Mouse (Mus musculus): ENCODE measurements around the gene Zdhhc5. TPM values are rescaled to one million over a fixed set of nuclear protein-coding genes. Genes with fewer than 3 reads are reported as not detected.

The Zdhhc5 gene
- total RNA-seq, 2 experiments from 2014 or later, result 29.2 to 39.8 TPM

- no peak for ATAC-seq (replicated peaks; ENCODE audit: low FRiP score, poor library complexity, severe bottlenecking)
These were observed 56.2 kb downstream of the Zdhhc5 start, which contains the start of gene Btbd18 for GRCm38 (mm10) chr2:84658806-84659205. TSS of gene Btbd18 (plus strand) at chr2:84659079.

DNA sequence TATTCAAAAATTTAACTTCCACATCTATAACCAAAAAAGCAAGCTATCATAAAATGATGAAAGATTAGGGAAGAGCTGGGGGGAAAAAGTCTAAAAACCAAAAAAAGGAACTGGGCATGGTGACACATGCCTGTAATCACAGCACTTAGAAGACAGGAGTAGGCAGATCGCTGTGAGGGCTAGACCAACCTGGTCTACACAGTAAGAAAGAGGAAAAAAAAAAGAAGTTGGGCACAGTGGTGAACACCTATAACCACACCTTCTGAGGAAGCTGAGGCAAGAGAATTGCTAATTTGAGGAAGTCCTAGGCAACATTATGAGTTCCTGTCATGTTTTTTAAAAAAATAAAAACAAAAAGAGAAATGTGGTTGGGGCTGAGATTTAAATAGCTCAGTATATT lies 59.1 kb downstream of the Zdhhc5 start:
- no peak for ATAC-seq (replicated peaks; ENCODE audit: low FRiP score, poor library complexity, severe bottlenecking)

DNA sequence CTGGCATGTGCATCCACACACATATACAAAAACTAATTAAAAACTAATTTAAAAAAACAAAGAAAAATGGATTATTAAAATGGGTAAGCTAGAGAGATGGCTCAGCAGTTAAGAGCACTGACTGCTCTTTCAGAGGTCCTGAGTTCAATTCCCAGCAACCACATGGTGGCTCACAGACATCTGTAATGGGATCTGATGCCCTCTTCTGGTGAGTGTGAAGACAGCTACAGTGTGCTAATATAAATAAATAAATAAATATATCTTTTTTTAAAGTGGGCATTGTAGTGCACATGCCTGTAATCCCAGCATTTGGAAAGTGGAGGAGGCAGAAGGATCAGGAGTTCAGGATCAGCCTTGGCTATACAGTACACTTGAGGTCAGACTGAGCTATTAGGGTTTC lies 61.6 kb downstream of the Zdhhc5 start:
- no peak for ATAC-seq (replicated peaks; ENCODE audit: low FRiP score, poor library complexity, severe bottlenecking)

GRCm38 (mm10) chr2:84650464-84651195 lies 64.3 kb downstream of the Zdhhc5 start, which contains the start of gene Ctnnd1:
TSS of gene Ctnnd1 (minus strand) at chr2:84650765.
- peak; percentile 86 for ATAC-seq (replicated peaks; ENCODE audit: low FRiP score, poor library complexity, severe bottlenecking)

- ATAC-seq (replicated peaks; ENCODE audit: low FRiP score, poor library complexity, severe bottlenecking), result peak; percentile 63
These were observed 65.3 kb downstream of the Zdhhc5 start for GRCm38 (mm10) chr2:84649674-84650073.

- ATAC-seq (replicated peaks; ENCODE audit: low FRiP score, poor library complexity, severe bottlenecking), result no peak
These were observed 66.6 kb downstream of the Zdhhc5 start for GRCm38 (mm10) chr2:84648369-84648768.

DNA sequence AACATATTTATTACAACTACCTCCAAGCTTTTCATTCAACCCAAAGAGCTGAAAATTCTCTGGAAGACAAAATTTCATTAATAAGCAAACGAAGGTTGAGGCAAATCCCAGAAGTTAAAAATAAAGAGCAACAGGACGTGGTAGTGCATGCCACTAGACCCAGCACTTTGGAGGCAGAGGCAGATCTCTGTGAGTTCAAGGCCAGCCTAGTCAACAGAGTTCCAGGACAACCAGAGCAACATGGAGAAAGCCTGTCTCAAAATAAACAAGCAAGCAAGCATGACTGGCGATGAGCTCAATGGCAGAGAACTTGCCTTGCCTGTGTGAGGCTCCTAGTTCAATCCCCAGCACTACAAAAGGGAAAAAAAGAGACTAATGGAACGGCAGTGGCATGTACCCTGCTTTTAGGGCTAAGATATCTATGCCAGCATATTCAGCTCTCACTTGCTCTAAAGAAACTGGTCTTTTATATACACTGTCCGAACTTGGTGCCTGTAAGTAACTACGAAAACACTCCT lies 67.9 kb downstream of the Zdhhc5 start:
- no peak for ATAC-seq (replicated peaks; ENCODE audit: low FRiP score, poor library complexity, severe bottlenecking)

GRCm38 (mm10) chr2:84646138-84646537 lies 68.8 kb downstream of the Zdhhc5 start:
- no peak for ATAC-seq (replicated peaks; ENCODE audit: low FRiP score, poor library complexity, severe bottlenecking)

DNA sequence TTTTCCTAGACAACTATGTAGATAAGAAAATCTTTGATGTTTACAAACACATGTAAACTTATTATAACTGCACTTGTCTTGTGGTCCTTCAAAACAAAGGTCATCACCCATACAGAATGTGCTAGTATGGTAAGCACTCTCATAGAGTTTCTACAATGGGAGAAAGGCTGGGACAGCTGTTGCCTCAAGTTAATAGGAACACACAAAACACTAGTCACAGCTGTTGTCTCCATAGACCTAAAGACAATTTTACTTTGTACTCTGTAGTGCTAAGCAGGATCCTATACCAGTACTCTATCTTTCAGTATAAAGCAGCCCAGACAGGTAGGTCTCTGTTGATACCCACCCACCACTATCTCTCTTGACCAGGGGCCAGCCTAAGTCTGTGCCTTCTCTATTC lies 74.1 kb downstream of the Zdhhc5 start:
- no peak for ATAC-seq (replicated peaks; ENCODE audit: low FRiP score, poor library complexity, severe bottlenecking)

- ATAC-seq (replicated peaks; ENCODE audit: low FRiP score, poor library complexity, severe bottlenecking), result no peak
These were observed 76.4 kb downstream of the Zdhhc5 start for GRCm38 (mm10) chr2:84638428-84639220.

Other genes with a start within 250 kb of the Zdhhc5 start
- gene Tfpi, start 238.4 kb downstream of the Zdhhc5 start, total RNA-seq (2015; ENCODE audit: low replicate concordance), result 2.3 and 2.7 TPM in 2 replicates
- 6.1 and 6.9 TPM in 2 replicates for gene Tfpi, start 238.4 kb downstream of the Zdhhc5 start, total RNA-seq (2017; ENCODE audit: low replicate concordance)
- 8.8 and 10.0 TPM in 2 replicates for gene Ctnnd1, start 64.4 kb downstream of the Zdhhc5 start, total RNA-seq (2015; ENCODE audit: low replicate concordance)
- 6.2 and 9.5 TPM in 2 replicates for gene Ctnnd1, start 64.4 kb downstream of the Zdhhc5 start, total RNA-seq (2017; ENCODE audit: low replicate concordance)
- gene Btbd18, start 56.1 kb downstream of the Zdhhc5 start, total RNA-seq (2015; ENCODE audit: low replicate concordance), result not detected in 2 replicates
- gene Btbd18, start 56.1 kb downstream of the Zdhhc5 start, total RNA-seq (2017; ENCODE audit: low replicate concordance), result not detected in 2 replicates
- gene Selenoh, start 44.4 kb downstream of the Zdhhc5 start, total RNA-seq (2015; ENCODE audit: low replicate concordance), result 42.3 and 58.3 TPM in 2 replicates
- 23.3 and 23.4 TPM in 2 replicates for gene Selenoh, start 44.4 kb downstream of the Zdhhc5 start, total RNA-seq (2017; ENCODE audit: low replicate concordance)
- not detected in 2 replicates for gene Gm28635, start 37.1 kb downstream of the Zdhhc5 start, total RNA-seq (2015; ENCODE audit: low replicate concordance)
- gene Gm28635, start 37.1 kb downstream of the Zdhhc5 start, total RNA-seq (2017; ENCODE audit: low replicate concordance), result 1.8 TPM in 1 of 2 replicates, not detected in the other
- gene Med19, start 36.8 kb downstream of the Zdhhc5 start, total RNA-seq (2015; ENCODE audit: low replicate concordance), result 14.0 and 24.7 TPM in 2 replicates
- gene Med19, start 36.8 kb downstream of the Zdhhc5 start, total RNA-seq (2017; ENCODE audit: low replicate concordance), result 12.0 and 18.8 TPM in 2 replicates
- gene Tmx2, start 36.0 kb downstream of the Zdhhc5 start, total RNA-seq (2015; ENCODE audit: low replicate concordance), result 17.8 and 29.0 TPM in 2 replicates
- 18.9 and 19.5 TPM in 2 replicates for gene Tmx2, start 36.0 kb downstream of the Zdhhc5 start, total RNA-seq (2017; ENCODE audit: low replicate concordance)
- gene Clp1, start 12.2 kb upstream of the Zdhhc5 start, total RNA-seq (2015; ENCODE audit: low replicate concordance), result 53.6 and 64.6 TPM in 2 replicates
- 46.7 and 70.3 TPM in 2 replicates for gene Clp1, start 12.2 kb upstream of the Zdhhc5 start, total RNA-seq (2017; ENCODE audit: low replicate concordance)
- 1,364 and 1,503 TPM in 2 replicates for gene Ypel4, start 18.9 kb upstream of the Zdhhc5 start, total RNA-seq (2015; ENCODE audit: low replicate concordance)
- 1,636 and 1,967 TPM in 2 replicates for gene Ypel4, start 18.9 kb upstream of the Zdhhc5 start, total RNA-seq (2017; ENCODE audit: low replicate concordance)
- gene Gm19426, start 28.5 kb upstream of the Zdhhc5 start, total RNA-seq (2015; ENCODE audit: low replicate concordance), result not detected in 2 replicates
- not detected in 2 replicates for gene Gm19426, start 28.5 kb upstream of the Zdhhc5 start, total RNA-seq (2017; ENCODE audit: low replicate concordance)
- gene Serping1, start 60.3 kb upstream of the Zdhhc5 start, total RNA-seq (2015; ENCODE audit: low replicate concordance), result 4.2 and 7.3 TPM in 2 replicates
- 2.1 and 3.1 TPM in 2 replicates for gene Serping1, start 60.3 kb upstream of the Zdhhc5 start, total RNA-seq (2017; ENCODE audit: low replicate concordance)
- gene Ube2l6, start 83.6 kb upstream of the Zdhhc5 start, total RNA-seq (2015; ENCODE audit: low replicate concordance), result 974 and 1,000 TPM in 2 replicates
- 826 and 843 TPM in 2 replicates for gene Ube2l6, start 83.6 kb upstream of the Zdhhc5 start, total RNA-seq (2017; ENCODE audit: low replicate concordance)
- not detected in 2 replicates for gene Smtnl1, start 107.5 kb upstream of the Zdhhc5 start, total RNA-seq (2015; ENCODE audit: low replicate concordance)
- 2.0 TPM in 1 of 2 replicates, not detected in the other for gene Smtnl1, start 107.5 kb upstream of the Zdhhc5 start, total RNA-seq (2017; ENCODE audit: low replicate concordance)
- gene Timm10, start 111.8 kb upstream of the Zdhhc5 start, total RNA-seq (2015; ENCODE audit: low replicate concordance), result 28.6 and 43.9 TPM in 2 replicates
- gene Timm10, start 111.8 kb upstream of the Zdhhc5 start, total RNA-seq (2017; ENCODE audit: low replicate concordance), result 5.2 and 22.2 TPM in 2 replicates
- 756 and 864 TPM in 2 replicates for gene Slc43a1, start 123.7 kb upstream of the Zdhhc5 start, total RNA-seq (2015; ENCODE audit: low replicate concordance)
- 516 and 701 TPM in 2 replicates for gene Slc43a1, start 123.7 kb upstream of the Zdhhc5 start, total RNA-seq (2017; ENCODE audit: low replicate concordance)
- gene Rtn4rl2, start 171.5 kb upstream of the Zdhhc5 start, total RNA-seq (2015; ENCODE audit: low replicate concordance), result not detected in 2 replicates
- gene Rtn4rl2, start 171.5 kb upstream of the Zdhhc5 start, total RNA-seq (2017; ENCODE audit: low replicate concordance), result not detected in 2 replicates
- 207 and 247 TPM in 2 replicates for gene Slc43a3, start 221.4 kb upstream of the Zdhhc5 start, total RNA-seq (2015; ENCODE audit: low replicate concordance)
- 227 and 246 TPM in 2 replicates for gene Slc43a3, start 221.4 kb upstream of the Zdhhc5 start, total RNA-seq (2017; ENCODE audit: low replicate concordance)